Mouse (Mus musculus) thymus, adult 2 months (tissue): ENCODE data around the gene Anapc7. TPM values are rescaled to one million over a fixed set of nuclear protein-coding genes. Genes with fewer than 3 reads are reported as not detected.

Experiments
- DNase-seq: peaks from one replicate; pipeline ENCODE4 v3.0.0; 2021
- H3K27ac ChIP-seq: fragments of 200-500 bp; 2 replicates; pipeline ENCODE4 v1.5.1; 2012; ENCODE audit warnings: low read length, control low read depth; ENCODE audit not compliant: control insufficient read depth, insufficient read depth
- H3K27me3 ChIP-seq: fragments of 200-500 bp; 2 replicates; pipeline ENCODE4 v1.6.1; 2012; ENCODE audit warnings: mild to moderate bottlenecking, low read length, moderate library complexity, mixed read lengths; ENCODE audit not compliant: control insufficient read depth, insufficient read depth
- H3K36me3 ChIP-seq: fragments of 200-500 bp; 2 replicates; pipeline ENCODE4 v1.6.1; 2012; ENCODE audit warnings: mild to moderate bottlenecking, low read length, moderate library complexity; ENCODE audit not compliant: control insufficient read depth, insufficient read depth
- H3K4me1 ChIP-seq: fragments of 200-500 bp; replicated peaks from 2 replicates; pipeline ENCODE4 v1.6.1; 2012; ENCODE audit warnings: low read length; ENCODE audit not compliant: control insufficient read depth, insufficient read depth
- H3K4me3 ChIP-seq: fragments of 200-500 bp; 2 replicates; pipeline ENCODE4 v1.5.1; 2012; ENCODE audit warnings: mild to moderate bottlenecking, low read length, control low read depth, moderate library complexity; ENCODE audit not compliant: control insufficient read depth, insufficient read depth
- CTCF ChIP-seq: fragments of 200-500 bp; IDR thresholded peaks from 2 replicates; pipeline ENCODE4 v1.5.1; 2012; ENCODE audit warnings: mild to moderate bottlenecking, control low read depth, low read length, moderate library complexity, borderline replicate concordance; ENCODE audit not compliant: control insufficient read depth, poor library complexity, insufficient read depth; ENCODE audit errors: extremely low read depth
- POLR2A ChIP-seq: fragments of 200-500 bp; IDR thresholded peaks from 2 replicates; pipeline ENCODE4 v1.6.1; 2012; ENCODE audit warnings: mild to moderate bottlenecking, low read length, control low read depth, moderate library complexity; ENCODE audit not compliant: control insufficient read depth, poor library complexity, insufficient read depth; ENCODE audit errors: extremely low read depth
- WGBS: fragments of 180-500 bp; shearing (Covaris S2); methylation state at CpG from one replicate; pipeline ENCODE4 v1.1.7; 2018; 5-methylcytosine and 5-hydroxymethylcytosine counted together
- polyA plus RNA-seq: library from polyadenylated mRNA; depleted of rRNA; stranded (reverse); fragments of >200 nt; gene quantifications from 2 replicates; pipeline ENCODE4 v1.2.3, GENCODE M21; 2012

Anapc7 gene
- polyA plus RNA-seq, 1 experiment, result 39.9 TPM

- no peak for DNase-seq
- Histone ChIP-seq H3K27ac (no peak overlapping the region), H3K4me1 (no peaks in the 10 kb centered on the region), H3K36me3 (peaks cover 92% of the 10 kb centered on the region), H3K4me3 (no peak overlapping the region), H3K27me3 (no peaks in the 10 kb centered on the region)
- TF ChIP-seq CTCF, result no peak
- no peak for TF ChIP-seq POLR2A
- WGBS, result 96% methylated on average over 9 of the region's 9 CpGs
Measured at GRCm38 (mm10) chr5:122461431-122461830, 39.9 kb downstream of the Anapc7 start.

DNA sequence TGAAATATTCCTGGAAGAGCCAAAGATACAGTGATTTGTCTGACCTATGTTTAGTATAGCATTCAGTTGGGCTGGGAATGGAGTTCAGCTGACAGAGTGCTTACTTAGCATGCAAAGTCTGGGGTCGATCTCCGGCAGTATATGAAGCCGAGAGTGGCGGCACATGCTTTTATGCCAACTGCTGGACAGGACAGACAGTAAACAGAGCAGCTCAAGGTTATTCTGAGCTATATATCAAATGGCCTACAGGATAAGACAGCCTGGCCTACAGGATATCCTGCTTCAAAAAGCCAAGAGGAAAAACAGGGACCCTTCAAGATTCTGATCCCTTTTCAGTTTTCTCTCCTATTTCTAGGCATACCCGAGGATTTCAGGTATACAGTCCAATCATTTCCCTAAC, 50.2 kb downstream of the Anapc7 start:
- 95% methylated on average over 5 of the region's 5 CpGs for whole genome bisulfite sequencing
- no peak for TF ChIP-seq CTCF
- no peak for TF ChIP-seq POLR2A
- Histone ChIP-seq H3K27ac (no peak overlapping the region), H3K36me3 (peaks cover 65% of the 10 kb centered on the region), H3K4me3 (no peak overlapping the region), H3K4me1 (no peaks in the 10 kb centered on the region), H3K27me3 (no peaks in the 10 kb centered on the region)
- DNase-seq, result no peak

DNA sequence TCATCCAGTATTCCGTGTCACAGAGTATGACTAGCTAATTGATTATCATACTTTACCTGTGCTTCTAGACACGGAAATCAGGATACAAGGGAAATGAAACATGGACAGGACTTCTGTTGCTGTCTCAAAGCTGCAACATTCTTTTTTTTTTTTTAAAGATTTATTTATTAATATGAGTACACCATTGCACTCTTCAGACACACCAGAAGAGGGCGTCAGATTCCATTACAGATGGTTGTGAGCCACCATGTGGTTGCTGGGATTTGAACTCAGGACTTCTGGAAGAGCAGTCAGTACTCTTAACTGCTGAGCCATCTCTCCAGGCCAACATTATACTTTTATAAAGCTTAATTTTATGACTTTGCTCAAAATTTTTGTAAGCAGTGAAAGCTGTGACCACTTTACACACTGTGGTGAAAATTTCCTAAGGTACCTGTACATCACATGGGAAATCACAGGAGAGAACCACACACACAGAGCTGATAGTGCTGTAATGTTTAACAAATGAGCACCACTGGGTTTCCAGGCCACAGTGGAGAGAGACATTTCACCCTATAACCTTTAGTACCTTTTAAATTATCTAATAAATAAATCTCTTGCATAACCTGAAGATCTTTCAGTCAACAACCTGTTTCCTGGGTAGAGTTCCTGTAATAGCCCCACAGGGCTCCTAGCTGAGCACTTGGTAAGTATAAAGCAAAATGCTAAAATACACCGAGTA, 53.3 kb downstream of the Anapc7 start:
- TF ChIP-seq POLR2A, result no peak
- no peak for TF ChIP-seq CTCF
- WGBS, result 88% methylated on average over 4 of the region's 4 CpGs
- Histone ChIP-seq H3K36me3 (peaks cover 48% of the 10 kb centered on the region), H3K27ac (no peak overlapping the region), H3K4me1 (no peaks in the 10 kb centered on the region), H3K27me3 (no peaks in the 10 kb centered on the region), H3K4me3 (no peak overlapping the region)
- no peak for DNase-seq

DNA sequence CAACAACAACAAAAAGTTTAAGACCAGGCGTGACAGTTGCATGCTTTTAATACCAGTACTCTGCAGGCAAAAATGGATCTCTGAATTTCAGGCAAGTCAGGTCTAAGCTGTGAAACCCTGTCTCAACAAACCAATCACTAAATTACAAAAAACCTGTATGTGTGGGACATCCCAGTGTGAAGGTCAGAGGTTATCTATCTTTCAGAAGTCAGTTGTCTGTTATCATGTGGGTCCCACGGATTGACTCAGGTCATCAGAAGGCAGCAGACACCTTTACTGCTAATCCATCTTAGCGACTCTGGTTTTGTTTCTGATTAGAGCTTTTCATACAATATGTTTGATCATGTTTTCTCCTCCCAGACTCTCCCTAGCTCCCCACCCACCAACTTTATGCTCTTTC, 54.6 kb downstream of the Anapc7 start:
- H3K27me3 ChIP-seq, result no peaks in the 10 kb centered on the region
- DNase-seq, result no peak
- WGBS, result 93% methylated on average over 3 of the region's 3 CpGs
- no peaks in the 10 kb centered on the region for H3K4me1 ChIP-seq
- no peak for TF ChIP-seq POLR2A
- TF ChIP-seq CTCF, result no peak
- no peak overlapping the region for H3K27ac ChIP-seq
- H3K4me3 ChIP-seq, result no peak overlapping the region
- H3K36me3 ChIP-seq, result peaks cover 41% of the 10 kb centered on the region

- Histone ChIP-seq H3K36me3 (peaks cover 39% of the 10 kb centered on the region), H3K4me1 (no peaks in the 10 kb centered on the region), H3K27me3 (no peaks in the 10 kb centered on the region), H3K4me3 (no peak overlapping the region), H3K27ac (no peak overlapping the region)
- no peak for DNase-seq
- TF ChIP-seq CTCF (no peak), POLR2A (no peak)
- 95% methylated on average over 3 of the region's 3 CpGs for WGBS
Measured at GRCm38 (mm10) chr5:122477492-122477891, 56.0 kb downstream of the Anapc7 start.

DNA sequence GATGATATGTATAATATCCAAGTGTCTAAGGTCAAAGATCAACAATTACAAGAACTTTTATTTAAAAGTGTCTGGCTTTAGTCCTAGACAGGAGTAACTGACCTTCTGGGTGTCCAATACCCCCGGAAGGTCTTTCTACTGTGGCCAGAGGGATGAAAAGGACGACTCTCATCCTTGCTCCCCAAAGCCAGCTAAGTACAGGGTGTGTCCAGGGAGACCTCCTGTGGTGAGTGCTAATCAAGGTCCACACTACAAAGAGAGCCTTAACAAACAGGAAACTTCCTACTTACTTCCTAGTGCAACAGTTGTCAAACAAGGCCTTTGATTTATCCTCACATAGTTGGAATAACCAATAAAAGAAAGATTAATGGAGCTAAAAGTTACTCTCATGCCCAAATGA, 57.6 kb downstream of the Anapc7 start:
- no peak for DNase-seq
- H3K27ac ChIP-seq, result no peak overlapping the region
- no peaks in the 10 kb centered on the region for H3K27me3 ChIP-seq
- peaks cover 42% of the 10 kb centered on the region for H3K36me3 ChIP-seq
- no peaks in the 10 kb centered on the region for H3K4me1 ChIP-seq
- TF ChIP-seq POLR2A (no peak), CTCF (no peak)
- no peak overlapping the region for H3K4me3 ChIP-seq
- 95% methylated on average over 2 of the region's 2 CpGs for WGBS

GRCm38 (mm10) chr5:122481844-122482243, 60.4 kb downstream of the Anapc7 start:
- 93% methylated on average over 5 of the region's 5 CpGs for WGBS
- H3K4me1 ChIP-seq, result no peaks in the 10 kb centered on the region
- H3K36me3 ChIP-seq, result peaks cover 59% of the 10 kb centered on the region
- TF ChIP-seq POLR2A (no peak), CTCF (no peak)
- no peak for DNase-seq
- no peak overlapping the region for H3K27ac ChIP-seq
- H3K4me3 ChIP-seq, result no peak overlapping the region
- H3K27me3 ChIP-seq, result no peaks in the 10 kb centered on the region
